Mouse (Mus musculus) megakaryocyte, embryonic 14.5 days (primary cell): ENCODE results near the gene 1700013G24Rik.

Source experiments
- FLI1 ChIP-seq: IDR thresholded peaks from 2 replicates; pipeline ENCODE4 v1.6.1; 2012; ENCODE audit warnings: low read length, inconsistent platforms, mixed read lengths
- GATA1 ChIP-seq: IDR thresholded peaks from 3 replicates; pipeline ENCODE4 v1.6.1; 2012; ENCODE audit warnings: mixed read lengths, low read length, inconsistent platforms, borderline replicate concordance

DNA sequence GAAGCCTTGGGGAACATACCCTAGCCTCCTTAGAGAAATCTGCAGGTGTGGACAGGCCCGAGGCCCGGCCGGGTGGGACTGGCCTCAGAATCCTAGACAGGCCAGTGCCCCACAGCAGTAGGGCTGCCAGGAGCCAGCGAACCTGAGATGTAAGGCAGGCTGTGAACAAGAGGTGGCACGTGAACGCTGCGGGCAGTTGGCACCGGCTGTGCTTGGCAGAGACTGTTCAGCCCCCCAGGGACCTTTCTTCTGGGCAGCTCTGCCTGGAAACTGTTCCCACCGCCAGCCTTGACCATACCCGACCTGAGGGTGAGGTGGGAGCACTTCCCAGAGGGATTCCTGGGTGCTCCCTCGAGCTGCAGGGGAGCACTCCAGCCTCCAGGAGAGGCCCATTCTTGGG is 39.5 kb downstream of the 1700013G24Rik start:
- TF ChIP-seq GATA1 (no peak), FLI1 (no peak)
